Mouse (Mus musculus) olfactory bulb, adult 2 months (tissue): ENCODE data around the gene Pla1a.

Source experiments
- CTCF ChIP-seq: fragments of 200-500 bp; IDR thresholded peaks from 2 replicates; pipeline ENCODE4 v1.5.1; 2012; ENCODE audit warnings: low read depth, mild to moderate bottlenecking, low read length, moderate library complexity; ENCODE audit not compliant: insufficient read depth
- POLR2A ChIP-seq: fragments of 200-500 bp; IDR thresholded peaks from 2 replicates; pipeline ENCODE4 v1.6.1; 2012; ENCODE audit warnings: mild to moderate bottlenecking, low read depth, low read length, moderate library complexity; ENCODE audit not compliant: insufficient read depth

DNA sequence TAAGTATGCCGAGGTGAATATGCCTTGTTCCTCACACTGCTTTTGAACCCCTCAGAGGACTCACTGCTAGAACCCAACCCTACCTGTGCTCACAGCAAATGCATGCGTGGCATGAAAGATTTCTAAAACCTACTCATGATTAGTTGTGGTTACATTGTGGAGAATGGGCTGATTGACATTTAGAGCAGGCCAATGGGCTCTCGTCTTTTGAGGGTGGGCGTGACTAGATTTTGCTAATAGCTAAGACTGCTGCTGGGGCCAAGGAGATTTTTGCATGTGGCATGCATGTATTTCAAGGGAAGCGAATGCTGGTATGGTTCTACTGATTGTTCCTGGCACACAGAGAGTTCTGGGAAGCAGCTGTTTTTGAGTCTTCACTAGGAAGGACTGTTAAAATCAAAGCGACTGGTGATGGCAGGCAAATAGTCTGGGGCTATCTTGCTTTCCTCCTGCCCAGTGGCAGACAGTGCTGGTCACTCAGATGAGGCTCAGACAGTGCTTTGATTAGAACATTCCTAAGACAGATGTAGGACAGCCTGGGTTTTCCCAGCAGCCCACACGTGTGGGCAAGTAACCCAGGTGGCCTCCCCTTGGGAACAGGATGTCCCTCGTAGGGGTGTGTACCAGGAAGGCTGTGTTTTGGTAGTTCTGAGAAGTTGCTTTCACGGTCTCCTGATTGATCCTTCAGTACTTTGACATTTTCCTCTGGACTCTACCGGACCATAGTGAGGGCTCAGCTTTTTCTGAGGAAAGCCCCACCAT lies 58.4 kb downstream of the Pla1a start:
- TF ChIP-seq CTCF (no peak), POLR2A (no peak)
